Mouse (Mus musculus) hindbrain, embryonic 10.5 days (tissue): ENCODE data around the gene Rreb1. TPM values are rescaled to one million over a fixed set of nuclear protein-coding genes. Genes with fewer than 3 reads are reported as not detected.
A peak's percentile ranks its signal among the peaks of the same experiment; 100 is the strongest.

Experiments
- DNase-seq: peaks from one replicate; pipeline ENCODE4 v3.0.0-alpha.2; 2017; ENCODE audit warnings: low spot score
- H3K27ac ChIP-seq: fragments of 300-500 bp; sonication (generic); 2 replicates; pipeline ENCODE4 v1.5.1; 2016; ENCODE audit warnings: mild to moderate bottlenecking, moderate library complexity
- H3K27me3 ChIP-seq: fragments of 300-500 bp; sonication (generic); 2 replicates; pipeline ENCODE4 v1.6.1; 2016; ENCODE audit warnings: mild to moderate bottlenecking; ENCODE audit not compliant: poor library complexity, insufficient read depth, severe bottlenecking
- H3K36me3 ChIP-seq: fragments of 300-500 bp; sonication (generic); 2 replicates; pipeline ENCODE4 v1.6.1; 2016; ENCODE audit warnings: mild to moderate bottlenecking, moderate library complexity
- H3K4me1 ChIP-seq: fragments of 300-500 bp; sonication (generic); replicated peaks from 2 replicates; pipeline ENCODE4 v1.6.1; 2016; ENCODE audit warnings: mild to moderate bottlenecking
- H3K4me3 ChIP-seq: fragments of 300-500 bp; sonication (generic); 2 replicates; pipeline ENCODE4 v1.5.1; 2016; ENCODE audit warnings: mild to moderate bottlenecking, moderate library complexity
- H3K9me3 ChIP-seq: fragments of 300-500 bp; sonication (generic); 2 replicates; pipeline ENCODE4 v1.6.1; 2016; ENCODE audit warnings: mild to moderate bottlenecking, moderate library complexity
- WGBS: fragments of 180-500 bp; shearing (Covaris S2); methylation state at CpG from one replicate; pipeline ENCODE4 v1.1.7; 2016; 5-methylcytosine and 5-hydroxymethylcytosine counted together
- polyA plus RNA-seq: library from polyadenylated mRNA; unstranded; fragments of >200 nt; fragmentation: Nextera tagmentation; extraction: Ambion mirVana; gene quantifications from 2 replicates; pipeline ENCODE4 v1.2.1, GENCODE M21; 2016

Gene Rreb1
- polyA plus RNA-seq, 1 experiment from 2014 or later = 7.7 TPM

DNA sequence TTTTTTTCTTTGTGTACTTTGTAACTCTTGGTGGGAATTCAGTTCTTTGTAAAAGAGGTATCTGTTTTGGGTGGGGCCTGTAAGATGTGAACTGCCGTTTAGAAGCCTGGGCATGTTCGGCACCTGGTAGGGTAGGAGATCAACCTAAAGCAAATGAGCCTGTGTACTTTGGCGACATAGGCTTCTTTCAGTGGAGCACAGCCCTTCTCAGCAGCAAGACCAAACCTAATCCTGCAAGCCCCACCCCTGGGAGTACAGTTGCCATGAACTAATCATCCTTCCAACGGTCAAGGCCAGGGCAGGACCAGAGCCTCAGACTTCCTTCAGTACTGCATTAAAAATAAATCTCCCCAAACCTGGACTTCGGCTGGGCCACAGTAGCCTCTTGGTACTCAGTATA, 101.4 kb downstream of the Rreb1 start:
- no peak overlapping the region for H3K27ac ChIP-seq
- DNase-seq = no peak
- no peaks in the 10 kb centered on the region for H3K36me3 ChIP-seq
- peaks cover 34% of the 10 kb centered on the region for H3K4me1 ChIP-seq
- H3K27me3 ChIP-seq = no peaks in the 10 kb centered on the region
- H3K9me3 ChIP-seq = no peaks in the 10 kb centered on the region
- 76% methylated on average over 5 of the region's 5 CpGs for WGBS
- H3K4me3 ChIP-seq = no peak overlapping the region

DNA sequence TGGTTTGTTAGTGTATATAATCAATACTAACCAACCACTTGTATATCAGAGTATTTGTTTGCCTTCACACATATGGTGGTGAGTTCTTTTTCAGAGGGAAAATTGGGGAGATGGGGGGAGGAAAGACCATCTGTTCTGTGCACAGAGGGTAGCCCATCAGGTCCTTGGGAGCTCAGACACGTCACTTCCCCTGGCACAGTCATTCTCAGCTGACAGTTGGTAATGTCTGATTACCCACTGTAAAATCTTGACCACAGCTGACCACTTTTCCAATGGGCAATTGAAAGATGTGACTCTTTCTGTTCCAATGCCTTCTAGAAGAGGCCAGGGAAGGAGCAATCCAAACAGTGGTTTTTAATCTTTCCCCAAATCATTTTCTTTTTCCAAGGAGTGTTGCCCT, 101.8 kb downstream of the Rreb1 start:
- Histone ChIP-seq H3K27me3 (no peaks in the 10 kb centered on the region), H3K4me3 (no peak overlapping the region), H3K27ac (no peak overlapping the region), H3K9me3 (no peaks in the 10 kb centered on the region), H3K4me1 (peaks cover 34% of the 10 kb centered on the region), H3K36me3 (no peaks in the 10 kb centered on the region)
- 54% methylated on average over 1 of the region's 1 CpGs for WGBS
- DNase-seq = no peak

DNA sequence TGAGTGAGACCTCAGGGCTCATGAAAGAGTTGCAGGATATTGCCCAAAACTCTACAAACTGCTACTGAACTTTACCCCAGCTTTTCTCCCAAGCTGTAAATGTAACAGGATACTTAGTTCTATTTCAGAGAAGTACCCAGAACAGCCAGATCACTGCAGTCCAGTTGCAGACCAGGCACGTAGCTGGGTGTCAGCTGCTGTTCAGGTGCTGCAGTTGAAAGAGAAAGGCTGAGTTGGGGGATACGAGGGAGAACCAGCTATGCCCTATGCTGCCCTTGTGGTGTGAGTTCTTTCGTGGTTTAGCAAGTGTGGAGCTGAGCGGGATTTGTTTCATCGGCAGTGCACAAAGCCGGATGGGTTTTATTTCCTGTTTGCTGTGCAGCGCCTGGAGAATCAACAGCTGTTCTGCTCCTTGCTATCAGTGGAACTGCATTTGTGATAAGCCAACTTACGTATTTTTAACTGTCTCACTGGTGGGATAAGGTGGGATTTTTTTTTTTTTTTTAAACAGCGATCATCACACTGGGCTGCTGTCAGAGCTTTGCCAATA, 102.5 kb downstream of the Rreb1 start:
- DNase-seq = no peak
- Histone ChIP-seq H3K36me3 (no peaks in the 10 kb centered on the region), H3K27ac (peak overlapping the region; percentile 54; the same call in 1 of the 2 replicates), H3K4me3 (no peak overlapping the region), H3K4me1 (peaks cover 34% of the 10 kb centered on the region), H3K9me3 (no peaks in the 10 kb centered on the region), H3K27me3 (no peaks in the 10 kb centered on the region)
- 76% methylated on average over 9 of the region's 9 CpGs for WGBS

DNA sequence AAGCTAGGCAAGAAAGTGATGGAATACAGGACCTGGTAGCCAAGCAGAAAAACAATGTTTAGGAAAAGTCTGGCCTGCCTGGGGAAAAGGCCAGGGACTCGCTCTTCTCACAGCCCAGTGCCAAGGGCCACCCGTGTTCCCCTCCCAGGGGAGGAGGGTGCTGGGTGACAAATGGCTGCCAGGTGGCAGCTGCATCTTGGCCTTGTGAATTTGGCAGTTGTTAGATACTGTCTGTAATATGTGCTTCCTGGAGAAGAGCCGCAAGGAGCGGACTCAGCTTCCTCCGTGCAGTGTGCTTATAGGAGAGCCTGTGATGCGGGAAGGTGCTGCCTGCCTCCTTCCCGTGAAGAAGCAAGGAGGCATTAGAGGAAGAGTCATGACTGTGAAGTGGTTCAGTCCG, 104.3 kb downstream of the Rreb1 start:
- WGBS = 91% methylated on average over 8 of the region's 8 CpGs
- no peaks in the 10 kb centered on the region for H3K9me3 ChIP-seq

DNA sequence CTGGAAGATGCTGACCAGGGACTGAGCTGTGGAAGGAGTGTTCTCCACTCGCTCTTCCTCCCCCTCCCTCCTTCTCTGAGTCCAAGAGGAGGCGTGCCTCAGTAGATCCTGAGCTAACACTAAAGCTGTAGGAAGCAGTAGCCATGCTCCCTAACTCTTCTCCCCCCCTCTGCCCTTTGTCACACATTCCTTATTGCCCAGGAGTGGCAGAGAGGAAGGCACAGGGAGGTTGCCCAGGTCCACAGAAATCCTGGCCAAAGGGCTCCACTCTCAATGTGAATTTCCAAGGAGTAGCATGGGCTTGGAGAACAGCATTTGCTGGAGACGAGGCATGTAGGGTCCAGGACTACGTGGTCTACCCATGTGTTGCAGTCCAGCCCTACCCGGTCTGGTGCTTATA, 104.8 kb downstream of the Rreb1 start:
- Histone ChIP-seq H3K27me3 (no peaks in the 10 kb centered on the region), H3K27ac (no peak overlapping the region), H3K4me1 (peaks cover 23% of the 10 kb centered on the region), H3K9me3 (no peaks in the 10 kb centered on the region), H3K4me3 (no peak overlapping the region), H3K36me3 (no peaks in the 10 kb centered on the region)
- 93% methylated on average over 5 of the region's 5 CpGs for WGBS
- DNase-seq = no peak

More for the DNA sequence above, 104.3 kb downstream of the Rreb1 start:
- Histone ChIP-seq H3K27ac (no peak overlapping the region), H3K36me3 (no peaks in the 10 kb centered on the region), H3K4me1 (peaks cover 23% of the 10 kb centered on the region), H3K27me3 (no peaks in the 10 kb centered on the region), H3K4me3 (no peak overlapping the region)
- no peak for DNase-seq

DNA sequence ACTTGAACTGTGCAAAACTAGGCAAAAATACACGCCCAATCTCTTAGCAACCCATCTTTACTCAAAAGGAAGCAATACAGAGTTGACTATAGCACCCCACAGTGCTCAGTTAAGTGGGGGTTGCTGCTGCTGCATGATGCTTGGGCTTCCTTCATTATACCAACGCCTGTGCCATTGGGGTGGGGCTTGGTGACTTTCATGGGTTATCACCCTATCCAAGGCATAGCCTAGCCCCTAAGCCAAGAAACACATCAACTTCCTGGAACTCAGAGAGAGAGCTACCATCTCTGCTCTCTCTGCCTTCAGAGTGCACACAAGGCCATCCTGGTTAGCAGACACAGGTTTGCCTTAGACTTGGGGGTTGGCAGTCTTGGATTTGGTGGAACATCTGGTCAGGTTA, 107.2 kb downstream of the Rreb1 start:
- 95% methylated on average over 2 of the region's 2 CpGs for WGBS
- Histone ChIP-seq H3K36me3 (0 out of 2 replicates have a peak, but pooled peaks cover 4% of the 10 kb centered on the region), H3K9me3 (no peaks in the 10 kb centered on the region), H3K27me3 (no peaks in the 10 kb centered on the region), H3K27ac (no peak overlapping the region), H3K4me1 (peaks cover 7% of the 10 kb centered on the region; the same call in 1 of the 2 replicates), H3K4me3 (no peak overlapping the region)
- no peak for DNase-seq

DNA sequence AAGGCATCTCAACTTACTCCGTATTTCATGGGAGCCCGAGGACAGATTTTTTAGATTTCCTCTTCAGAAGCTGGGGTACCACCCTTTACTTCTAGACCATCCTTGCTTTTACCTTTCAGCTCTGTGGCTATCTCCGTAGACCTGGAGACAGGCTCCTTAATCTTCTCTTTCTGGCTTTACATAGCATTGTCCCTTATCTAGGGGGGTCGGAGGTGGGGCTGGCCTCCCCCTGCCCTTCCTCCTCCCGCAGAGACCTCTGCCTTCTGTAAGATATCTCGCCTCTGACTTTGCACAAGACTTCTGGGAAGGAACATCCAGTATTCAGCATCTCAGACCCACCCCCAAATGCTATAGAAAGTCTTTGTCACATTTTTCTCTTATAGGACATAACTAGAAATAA, 107.8 kb downstream of the Rreb1 start:
- Histone ChIP-seq H3K36me3 (0 out of 2 replicates have a peak, but pooled peaks cover 4% of the 10 kb centered on the region), H3K4me3 (no peak overlapping the region), H3K4me1 (0 out of 2 replicates have a peak, but pooled peaks cover 3% of the 10 kb centered on the region), H3K9me3 (no peaks in the 10 kb centered on the region), H3K27ac (no peak overlapping the region), H3K27me3 (no peaks in the 10 kb centered on the region)
- DNase-seq = no peak
- 87% methylated on average over 6 of the region's 6 CpGs for WGBS

DNA sequence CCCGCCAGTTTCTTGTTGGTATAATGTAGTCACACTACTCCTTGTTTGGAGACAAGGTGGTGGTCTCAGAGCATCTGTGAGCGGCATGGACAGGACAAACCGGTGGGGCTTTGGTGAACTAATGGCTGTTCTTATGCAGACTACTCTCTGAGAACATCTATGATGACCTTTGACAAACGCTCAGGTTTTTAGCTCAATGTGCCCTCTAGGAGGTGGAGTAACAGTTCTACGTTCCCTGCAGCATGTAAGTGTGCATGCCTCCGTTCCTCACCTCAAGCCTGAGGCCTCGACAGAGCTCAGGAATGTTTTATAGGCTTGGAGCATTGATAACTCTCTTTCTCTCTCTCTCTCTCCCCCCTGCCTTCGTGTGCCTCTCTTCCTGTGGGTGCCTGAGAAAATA, 116.6 kb downstream of the Rreb1 start:
- Histone ChIP-seq H3K27ac (no peak overlapping the region), H3K4me3 (no peak overlapping the region), H3K27me3 (no peaks in the 10 kb centered on the region), H3K4me1 (no peaks in the 10 kb centered on the region), H3K9me3 (no peaks in the 10 kb centered on the region), H3K36me3 (peaks cover 51% of the 10 kb centered on the region)
- DNase-seq = no peak
- 87% methylated on average over 8 of the region's 8 CpGs for WGBS

DNA sequence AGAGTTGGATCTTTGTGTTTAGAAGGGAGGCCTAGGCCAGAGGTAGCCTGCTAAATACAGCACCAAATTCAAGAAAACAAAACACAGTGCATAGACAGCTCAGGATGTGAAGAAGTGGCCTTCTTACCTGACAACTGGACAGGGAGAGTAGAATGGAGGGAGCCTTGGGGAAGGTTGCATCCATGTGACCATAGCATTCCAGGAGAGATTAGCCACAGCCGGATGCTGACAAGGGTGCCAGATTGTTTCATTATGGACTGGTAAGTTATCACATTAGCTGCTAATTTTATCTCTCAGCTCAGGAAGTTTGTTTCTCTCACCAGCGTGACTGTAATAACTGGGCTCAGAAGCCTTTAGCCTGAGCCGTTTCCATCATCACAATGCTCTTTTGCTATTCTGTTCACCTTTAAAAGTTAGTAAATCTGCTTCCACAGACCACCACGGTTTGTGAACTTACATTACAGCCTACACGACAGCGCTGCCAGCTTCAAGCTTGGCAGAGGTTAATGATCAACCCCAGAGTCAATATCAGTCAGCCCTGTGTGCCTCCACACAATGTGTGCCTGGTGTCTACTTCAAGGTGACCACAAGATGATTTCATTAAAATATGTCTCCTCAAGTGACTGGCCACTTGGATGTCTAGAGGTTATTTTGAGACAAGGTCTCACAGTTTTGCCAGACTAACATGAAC, 117.5 kb downstream of the Rreb1 start:
- Histone ChIP-seq H3K27ac (no peak overlapping the region), H3K36me3 (peaks cover 61% of the 10 kb centered on the region), H3K4me1 (no peaks in the 10 kb centered on the region), H3K9me3 (no peaks in the 10 kb centered on the region), H3K27me3 (no peaks in the 10 kb centered on the region), H3K4me3 (no peak overlapping the region)
- no peak for DNase-seq
- 87% methylated on average over 6 of the region's 6 CpGs for WGBS

DNA sequence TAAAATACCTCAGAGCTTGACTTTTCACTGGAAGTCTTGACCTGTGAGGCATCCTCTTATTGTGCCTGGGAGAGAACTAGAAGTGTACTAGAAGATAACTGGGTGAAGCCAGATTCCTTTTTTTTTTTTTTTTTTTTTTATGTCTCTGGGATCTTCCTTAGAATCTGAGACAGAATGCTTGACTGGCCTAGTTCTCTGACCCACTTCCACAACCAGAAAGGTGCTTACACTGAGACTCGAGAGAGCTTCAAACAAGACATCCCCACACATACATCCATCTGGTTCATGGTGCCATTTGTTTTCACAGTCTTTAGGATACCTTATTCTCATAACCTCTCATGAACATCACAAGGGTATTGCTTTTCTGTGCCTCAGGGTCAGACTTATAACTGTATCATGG, 118.2 kb downstream of the Rreb1 start:
- no peak overlapping the region for H3K4me3 ChIP-seq
- peaks cover 62% of the 10 kb centered on the region for H3K36me3 ChIP-seq
- WGBS = 84% methylated on average over 1 of the region's 1 CpGs
- no peaks in the 10 kb centered on the region for H3K27me3 ChIP-seq
- no peak for DNase-seq
- no peak overlapping the region for H3K27ac ChIP-seq
- H3K4me1 ChIP-seq = no peaks in the 10 kb centered on the region
- no peaks in the 10 kb centered on the region for H3K9me3 ChIP-seq

DNA sequence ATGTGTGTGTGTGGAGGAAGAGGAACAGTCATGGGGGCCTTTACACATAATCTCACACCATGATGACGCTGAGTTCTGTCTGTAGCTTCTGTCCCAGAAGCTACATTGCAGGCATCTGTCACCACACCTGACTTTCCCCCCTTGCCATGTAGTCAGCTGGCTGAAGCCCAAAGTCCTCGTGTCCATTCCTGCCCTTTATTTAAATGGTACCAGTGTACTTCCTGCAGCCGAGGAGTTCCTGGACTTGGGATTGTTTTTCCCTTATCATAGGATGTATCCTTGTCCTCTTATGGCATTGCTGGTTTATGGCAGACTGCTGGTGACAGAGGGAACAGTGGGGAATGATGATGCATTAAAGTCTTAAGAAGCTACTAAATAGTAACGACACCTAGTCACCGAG, 120.6 kb downstream of the Rreb1 start:
- Histone ChIP-seq H3K27ac (no peak overlapping the region), H3K4me3 (no peak overlapping the region), H3K27me3 (no peaks in the 10 kb centered on the region), H3K9me3 (no peaks in the 10 kb centered on the region), H3K4me1 (no peaks in the 10 kb centered on the region), H3K36me3 (peaks cover 53% of the 10 kb centered on the region)
- 89% methylated on average over 5 of the region's 5 CpGs for WGBS
- DNase-seq = no peak

DNA sequence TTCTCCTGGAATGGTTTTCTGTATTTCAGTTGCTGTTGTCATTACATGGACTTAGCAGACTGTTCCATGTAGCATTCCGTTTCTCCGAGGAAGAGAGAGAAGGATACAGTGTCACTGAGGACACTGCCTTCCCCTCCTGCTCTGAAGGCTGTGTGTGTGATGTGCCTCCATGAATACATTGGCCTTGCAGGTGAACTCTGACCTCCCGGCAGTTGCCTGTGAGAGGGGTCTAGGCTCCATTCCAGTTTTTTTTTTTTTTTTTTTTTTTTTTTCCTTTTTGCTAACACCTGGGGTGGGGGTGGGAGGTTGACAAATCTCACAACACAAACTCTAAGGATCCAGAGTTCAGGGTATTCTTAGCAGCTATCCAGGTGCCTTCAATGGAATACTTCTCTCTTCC, 124.8 kb downstream of the Rreb1 start:
- peaks cover 33% of the 10 kb centered on the region for H3K36me3 ChIP-seq
- 91% methylated on average over 3 of the region's 3 CpGs for WGBS
- no peaks in the 10 kb centered on the region for H3K4me1 ChIP-seq
- no peaks in the 10 kb centered on the region for H3K27me3 ChIP-seq
- no peak overlapping the region for H3K4me3 ChIP-seq
- H3K27ac ChIP-seq = no peak overlapping the region
- no peak for DNase-seq
- no peaks in the 10 kb centered on the region for H3K9me3 ChIP-seq

DNA sequence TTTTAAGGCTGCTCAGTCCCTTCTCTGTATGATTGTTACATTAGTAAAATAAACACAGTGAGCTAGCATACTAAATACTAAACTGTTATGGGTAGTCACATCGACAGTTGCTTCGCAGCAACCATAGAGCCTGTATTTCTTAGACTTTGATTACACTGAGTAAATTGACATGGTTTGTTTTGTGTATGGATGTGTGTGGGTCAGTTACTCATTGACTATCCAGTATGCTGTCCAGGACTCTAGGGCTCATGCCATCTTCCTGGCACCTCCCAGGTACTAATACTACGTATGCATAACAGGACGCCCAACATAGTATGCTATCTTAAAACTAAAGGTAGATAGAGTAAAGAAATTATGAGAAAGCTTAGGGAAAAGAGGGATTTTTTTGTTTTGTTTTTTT, 125.3 kb downstream of the Rreb1 start:
- 98% methylated on average over 4 of the region's 4 CpGs for WGBS
- H3K4me1 ChIP-seq = no peaks in the 10 kb centered on the region
- no peak overlapping the region for H3K4me3 ChIP-seq
- DNase-seq = no peak
- H3K9me3 ChIP-seq = no peaks in the 10 kb centered on the region
- no peaks in the 10 kb centered on the region for H3K27me3 ChIP-seq
- peaks cover 34% of the 10 kb centered on the region for H3K36me3 ChIP-seq
- H3K27ac ChIP-seq = no peak overlapping the region
